Mouse (Mus musculus): ENCODE measurements around the gene Nfe2l2. TPM values are rescaled to one million over a fixed set of nuclear protein-coding genes. Genes with fewer than 3 reads are reported as not detected.

Gene Nfe2l2
- total RNA-seq (2021) = 1 to 10 TPM; 8.8 to 9.2 TPM

- DNase-seq = peak; percentile 95
- intact Hi-C loops (cut with DNase I) = loop anchor here (10.0 kb wide), 1 partner anchor 60 kb away; no protein-coding TSS in a partner anchor
Observed at GRCm38 (mm10) chr2:75704234-75705161, at the start of gene Nfe2l2. Nfe2l2 (minus strand) TSS chr2:75704641.

DNA sequence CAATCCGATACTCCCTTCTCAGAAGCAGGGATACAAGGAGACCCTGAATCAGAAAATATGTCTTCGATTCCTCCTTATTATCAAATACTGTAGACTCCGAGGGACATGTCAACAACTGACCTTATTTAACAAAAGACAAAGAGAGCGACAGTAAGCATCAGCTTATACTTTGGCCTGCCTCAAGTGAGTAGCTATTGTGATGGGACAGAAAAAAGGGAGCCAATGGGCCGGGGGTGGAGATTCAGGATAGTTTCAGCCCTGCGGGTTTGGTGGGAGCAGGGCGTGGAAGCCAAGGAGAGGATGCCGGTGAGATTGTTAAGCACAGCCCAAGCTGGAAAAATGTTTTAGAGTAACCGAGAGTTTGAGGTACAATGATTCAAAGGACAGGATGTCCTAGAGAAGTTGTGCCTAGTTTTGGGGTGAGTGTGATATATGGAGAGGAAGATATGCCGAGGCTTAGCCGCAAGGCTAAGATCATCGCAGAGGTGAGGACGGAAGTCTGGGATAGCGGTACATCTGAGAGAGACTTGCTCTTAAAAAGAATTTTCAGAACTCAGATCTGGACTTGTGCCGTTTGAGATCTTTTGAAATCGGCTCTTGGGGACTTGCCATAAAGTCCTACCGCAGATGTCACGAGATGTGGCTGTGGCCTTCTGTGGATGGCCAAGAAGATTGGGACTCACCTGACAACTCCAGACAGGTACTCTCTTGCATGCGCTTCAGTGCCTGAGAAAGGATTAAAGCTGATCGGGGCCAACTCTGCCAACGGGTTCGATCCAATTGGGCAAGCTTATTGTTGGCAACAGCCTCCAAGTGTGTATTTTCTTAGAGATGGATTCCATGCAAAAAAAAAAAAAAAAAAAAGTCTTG, 48.1 kb upstream of the Nfe2l2 start:
- no peak for DNase-seq
- intact Hi-C loops (cut with DNase I) = no loop called here

DNA sequence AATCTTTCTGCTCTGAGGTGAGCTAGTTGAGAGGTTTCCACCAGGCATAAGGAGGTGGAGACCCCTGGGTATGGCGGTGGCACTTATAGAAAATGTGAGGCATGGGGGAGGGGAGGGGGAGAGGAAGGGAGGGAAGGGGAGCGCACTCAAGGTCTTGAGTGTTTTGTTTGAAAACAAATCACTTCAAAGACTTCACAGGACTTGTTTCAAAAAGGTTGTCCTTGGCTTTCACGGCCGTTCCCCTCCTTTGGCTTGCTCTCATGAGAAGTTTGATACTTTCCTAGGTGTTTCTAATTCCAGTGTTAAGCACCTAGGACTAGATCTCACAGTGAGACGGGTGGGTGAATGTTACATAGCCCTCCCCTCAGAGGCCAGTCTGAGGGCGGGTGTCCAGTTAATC, 47.5 kb upstream of the Nfe2l2 start:
- intact Hi-C loops (cut with DNase I) = no loop called here
- no peak for DNase-seq

- no peak for DNase-seq
- intact Hi-C loops (cut with DNase I) = no loop called here
Observed at GRCm38 (mm10) chr2:75750869-75751268, 46.4 kb upstream of the Nfe2l2 start.

- no peak for DNase-seq
- intact Hi-C loops (cut with DNase I) = no loop called here
Observed at GRCm38 (mm10) chr2:75750043-75750718, 45.7 kb upstream of the Nfe2l2 start.

GRCm38 (mm10) chr2:75748841-75749240, 44.4 kb upstream of the Nfe2l2 start:
- DNase-seq = no peak
- intact Hi-C loops (cut with DNase I) = no loop called here

DNA sequence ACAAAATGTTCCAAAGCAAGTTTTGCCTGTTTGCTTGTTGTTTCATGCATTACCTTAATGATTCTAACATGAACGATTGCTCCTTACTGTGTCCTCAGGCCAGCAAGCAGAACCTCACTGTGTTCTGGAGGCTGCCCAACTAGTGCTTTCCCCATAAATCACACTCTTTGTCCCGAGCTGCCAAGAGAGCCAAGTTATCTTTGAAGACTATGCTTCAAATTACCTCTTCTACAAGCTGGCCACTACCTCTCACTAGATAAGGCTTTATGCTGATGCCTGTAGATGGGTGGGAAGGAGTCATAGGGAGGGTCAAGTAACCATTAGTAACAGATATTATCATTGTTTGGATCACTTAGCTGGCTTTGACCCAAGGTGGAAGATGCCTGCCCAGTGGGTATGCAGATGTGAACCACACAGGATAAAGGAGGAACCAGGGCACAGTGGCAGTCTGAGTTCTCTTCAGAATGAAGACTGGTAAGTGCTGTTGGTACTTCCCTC, 32.6 kb upstream of the Nfe2l2 start:
- intact Hi-C loops (cut with DNase I) = no loop called here
- no peak for DNase-seq

- intact Hi-C loops (cut with DNase I) = no loop called here
- no peak for DNase-seq
Observed at GRCm38 (mm10) chr2:75734196-75734865, 29.9 kb upstream of the Nfe2l2 start.

DNA sequence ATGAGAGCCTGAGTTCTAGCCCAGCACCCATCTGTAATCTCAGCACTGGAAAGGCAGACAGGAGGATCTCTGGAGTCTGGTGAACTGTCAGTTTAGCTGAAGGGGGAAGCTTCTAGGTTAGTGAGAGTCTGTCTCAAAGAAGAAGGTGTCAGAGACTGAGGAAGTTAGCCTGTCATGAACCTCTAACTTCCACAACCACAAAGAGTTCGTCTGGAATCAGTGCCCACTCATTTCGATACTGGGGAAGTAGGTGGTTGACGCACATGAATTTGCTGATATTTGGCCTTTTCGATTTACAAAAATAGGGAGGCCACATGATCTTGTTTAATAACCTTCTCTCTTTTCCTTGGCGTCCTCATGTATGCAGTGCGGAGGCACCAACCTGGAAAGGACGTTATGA, 28.7 kb upstream of the Nfe2l2 start:
- DNase-seq = no peak
- intact Hi-C loops (cut with DNase I) = no loop called here

DNA sequence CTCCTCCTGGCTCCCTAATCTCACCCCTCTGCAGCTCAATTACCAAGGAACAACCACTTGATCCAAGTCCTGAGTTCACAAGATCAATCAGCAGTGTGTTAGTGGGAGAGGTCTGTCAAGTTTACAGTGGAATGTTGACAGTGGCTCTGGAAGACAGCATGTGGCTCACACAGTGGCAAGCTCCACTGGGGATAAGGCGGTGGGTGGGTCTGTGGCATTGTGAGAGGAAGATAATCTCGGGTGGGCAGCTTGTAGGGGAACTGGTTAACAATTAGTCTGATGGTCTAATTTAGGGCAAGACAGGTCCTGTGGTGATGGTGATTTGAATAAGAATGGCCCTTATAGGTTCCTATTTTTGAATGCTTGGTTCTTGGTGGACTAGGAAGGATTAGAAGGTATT, 27.5 kb upstream of the Nfe2l2 start:
- intact Hi-C loops (cut with DNase I) = no loop called here
- DNase-seq = no peak

GRCm38 (mm10) chr2:75731233-75731651, 26.8 kb upstream of the Nfe2l2 start:
- DNase-seq = no peak
- intact Hi-C loops (cut with DNase I) = no loop called here

DNA sequence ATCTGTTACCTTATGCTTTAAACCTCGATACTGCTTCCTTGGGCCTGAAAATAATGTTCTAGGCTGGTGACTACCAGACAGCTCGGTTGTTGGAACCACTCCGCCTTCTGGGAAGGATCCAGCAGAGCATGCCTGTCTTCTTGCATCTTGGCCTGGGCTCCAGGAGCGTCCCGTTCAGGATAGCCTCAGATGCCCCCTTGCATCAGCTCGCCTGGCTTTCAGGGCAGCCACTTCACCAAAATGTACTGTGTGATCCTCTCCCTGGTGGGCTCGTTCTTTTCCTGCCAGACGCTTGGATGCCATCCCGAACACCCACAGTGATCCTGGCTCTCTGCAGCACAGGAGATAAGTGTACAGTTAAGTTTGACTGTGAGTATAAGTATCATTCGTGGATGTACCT, 25.6 kb upstream of the Nfe2l2 start:
- intact Hi-C loops (cut with DNase I) = no loop called here
- DNase-seq = peak; percentile 59

- peak; percentile 27 for DNase-seq
- intact Hi-C loops (cut with DNase I) = no loop called here
Observed at GRCm38 (mm10) chr2:75724863-75725445, 20.5 kb upstream of the Nfe2l2 start.

GRCm38 (mm10) chr2:75723481-75723880, 19.0 kb upstream of the Nfe2l2 start:
- DNase-seq = no peak
- intact Hi-C loops (cut with DNase I) = no loop called here

GRCm38 (mm10) chr2:75722893-75723292, 18.5 kb upstream of the Nfe2l2 start:
- intact Hi-C loops (cut with DNase I) = no loop called here
- DNase-seq = no peak

DNA sequence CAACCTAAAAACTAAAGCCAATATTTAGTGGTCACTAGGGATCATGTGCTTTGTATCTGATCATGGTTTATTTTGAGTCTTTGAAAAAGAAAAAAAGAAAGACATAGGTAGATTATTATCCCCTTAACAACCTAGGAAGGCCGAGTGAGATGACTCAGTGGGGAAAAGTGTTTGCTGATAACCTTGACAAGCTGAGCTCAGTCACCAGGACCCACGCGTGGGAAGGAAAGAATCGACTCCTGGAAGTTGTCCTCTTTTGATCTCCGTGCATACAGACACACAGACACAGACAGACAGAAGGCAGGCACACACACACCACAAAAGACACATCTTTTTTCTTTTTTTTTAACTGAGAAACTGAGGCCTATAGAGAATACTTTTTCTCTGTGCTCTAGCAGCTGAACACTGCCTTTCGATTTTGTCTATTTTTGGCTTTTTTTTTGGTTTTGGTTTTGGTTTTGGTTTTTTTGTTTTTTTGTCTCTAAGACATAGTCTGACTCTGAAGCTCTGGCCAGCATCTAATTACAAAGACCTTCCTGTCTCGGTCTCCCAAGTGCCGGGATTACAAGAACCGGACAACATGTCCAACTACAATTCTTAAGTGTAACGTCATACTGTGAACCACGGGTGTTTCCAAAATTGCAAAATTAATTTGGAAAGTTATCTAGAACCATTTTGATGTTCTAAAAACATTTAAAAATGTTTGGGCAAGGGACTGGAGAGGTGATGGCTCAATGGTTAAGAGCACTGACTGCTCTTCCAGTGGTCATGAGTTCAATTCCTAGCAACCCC, 16.0 kb upstream of the Nfe2l2 start:
- intact Hi-C loops (cut with DNase I) = no loop called here
- DNase-seq = no peak

DNA sequence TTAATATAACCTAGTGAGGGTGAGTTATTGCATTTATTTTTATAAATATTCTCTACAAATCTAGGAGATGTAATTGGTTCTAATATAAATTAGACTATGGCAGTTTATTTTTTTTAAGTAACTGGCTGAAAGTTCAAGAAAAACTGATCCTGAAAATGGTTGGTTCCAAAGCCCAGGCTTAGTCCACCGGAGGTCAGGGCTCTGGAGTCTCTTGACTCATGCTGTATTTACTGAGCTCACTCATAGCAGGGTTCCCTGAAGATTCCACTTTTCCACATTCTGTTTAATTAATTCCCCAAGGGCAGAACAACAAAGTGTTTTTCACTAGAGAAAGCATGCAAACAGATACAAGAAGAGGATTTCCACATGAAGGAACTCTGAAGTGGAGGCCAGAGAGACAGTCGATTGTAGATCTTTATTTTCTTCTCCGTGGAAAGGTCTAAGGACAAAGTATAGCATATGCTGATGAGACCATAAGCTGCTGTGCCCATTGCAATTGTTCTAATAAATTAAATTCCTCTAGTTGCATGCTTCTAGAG, 15.0 kb upstream of the Nfe2l2 start:
- intact Hi-C loops (cut with DNase I) = no loop called here

DNA sequence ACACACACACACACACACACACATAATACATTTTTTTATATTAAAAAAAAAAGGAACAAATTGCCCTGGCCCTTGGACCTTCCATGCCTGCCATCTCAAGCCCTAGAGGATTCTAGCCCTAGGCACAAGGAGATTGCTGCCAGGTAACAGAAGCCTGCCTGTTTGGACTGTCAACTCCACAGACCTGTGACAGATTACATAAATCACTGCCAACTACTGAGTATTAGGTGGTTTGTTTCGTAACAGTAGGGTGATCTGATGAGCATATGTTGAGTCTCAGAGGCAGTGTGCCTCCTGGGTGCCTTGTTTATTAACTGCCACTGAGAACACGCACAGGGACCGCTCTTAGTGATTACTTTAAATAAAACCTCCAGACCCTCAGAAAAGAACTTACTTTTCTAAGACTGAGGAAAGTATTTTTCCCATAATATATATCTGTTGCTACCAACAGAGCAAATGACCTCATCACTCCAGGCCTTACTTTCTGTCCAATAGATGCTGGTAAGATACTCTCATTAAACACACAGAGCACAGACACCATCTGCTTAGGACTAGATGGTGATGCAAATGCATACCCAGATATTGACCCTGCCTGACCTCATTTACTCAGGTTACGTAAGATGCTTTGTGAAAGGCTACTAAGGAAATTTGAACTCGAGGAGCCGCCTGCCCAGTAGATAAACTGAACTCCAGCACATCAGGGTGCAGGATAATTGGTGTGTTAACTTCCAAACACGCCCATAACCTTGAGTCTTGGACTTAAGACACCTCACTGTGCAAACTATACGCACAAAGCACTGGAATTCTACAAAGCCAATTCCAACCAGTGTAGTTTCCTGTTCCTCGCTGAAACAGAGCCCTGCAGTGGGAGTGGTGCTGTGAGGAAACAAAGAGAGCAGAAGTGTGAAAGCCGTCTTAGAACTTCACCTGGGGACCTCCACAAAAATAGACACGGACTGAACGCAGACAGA, 11.9 kb upstream of the Nfe2l2 start:
- no peak for DNase-seq
- intact Hi-C loops (cut with DNase I) = no loop called here

More for the DNA sequence above, 15.0 kb upstream of the Nfe2l2 start:
- no peak for DNase-seq

All from left cerebral cortex, postnatal 4 days (tissue).